Mouse (Mus musculus) liver, embryonic 11.5 days (tissue): ENCODE data around the gene Gm49711. TPM values are rescaled to one million over a fixed set of nuclear protein-coding genes. Genes with fewer than 3 reads are reported as not detected.
"Not testable (repeated sequence)": the region's sequence is repeated elsewhere in the genome, so short reads cannot be mapped to it uniquely, and the experiment has no call there.

Source experiments
- ATAC-seq: fragments of 200-750 bp; cut with Nextera tagmentation; replicated peaks from 2 replicates; pipeline ENCODE4 v1.8.0; 2017; ENCODE audit warnings: moderate number of reproducible peaks, mild to moderate bottlenecking, moderate TSS enrichment, moderate library complexity; ENCODE audit not compliant: low FRiP score
- DNase-seq: peaks from one replicate; pipeline ENCODE4 v3.0.0-alpha.2; 2017; ENCODE audit warnings: low spot score
- H3K27ac ChIP-seq: fragments of 300-500 bp; sonication (generic); 2 replicates; pipeline ENCODE4 v1.5.1; 2014; ENCODE audit warnings: mild to moderate bottlenecking, low read depth, low read length, control low read depth
- H3K27me3 ChIP-seq: fragments of 300-500 bp; sonication (generic); replicated peaks from 2 replicates; pipeline ENCODE4 v1.6.1; 2014; ENCODE audit warnings: low read length, mixed read lengths; ENCODE audit not compliant: control insufficient read depth, insufficient read depth
- H3K36me3 ChIP-seq: fragments of 300-500 bp; sonication (generic); 2 replicates; pipeline ENCODE4 v1.6.1; 2014; ENCODE audit warnings: mild to moderate bottlenecking, low read length, moderate library complexity, mixed read lengths; ENCODE audit not compliant: control insufficient read depth, insufficient read depth
- H3K4me1 ChIP-seq: fragments of 300-500 bp; sonication (generic); replicated peaks from 2 replicates; pipeline ENCODE4 v1.6.1; 2014; ENCODE audit warnings: low read length, mixed read lengths; ENCODE audit not compliant: control insufficient read depth, insufficient read depth
- H3K4me2 ChIP-seq: fragments of 300-500 bp; sonication (generic); 2 replicates; pipeline ENCODE4 v1.6.1; 2014; ENCODE audit warnings: mild to moderate bottlenecking, control low read depth, moderate library complexity
- H3K4me3 ChIP-seq: fragments of 300-500 bp; sonication (generic); 2 replicates; pipeline ENCODE4 v1.5.1; 2014; ENCODE audit warnings: low read depth, low read length, control low read depth
- H3K9ac ChIP-seq: fragments of 300-500 bp; sonication (generic); 2 replicates; pipeline ENCODE4 v1.6.1; 2014; ENCODE audit warnings: low read depth, low read length, control low read depth
- H3K9me3 ChIP-seq: fragments of 300-500 bp; sonication (generic); 2 replicates; pipeline ENCODE4 v1.6.1; 2016; ENCODE audit warnings: low read length, inconsistent platforms, mixed read lengths; ENCODE audit not compliant: control insufficient read depth
- WGBS: fragments of 180-500 bp; shearing (Covaris S2); extraction: QIAGEN DNeasy Blood & Tissue Kit; methylation state at CpG from one replicate; pipeline ENCODE4 v1.1.7; 2014; 5-methylcytosine and 5-hydroxymethylcytosine counted together
- polyA plus RNA-seq: library from polyadenylated mRNA; unstranded; fragments of >200 nt; fragmentation: Nextera tagmentation; extraction: Ambion mirVana; gene quantifications from 2 replicates; pipeline ENCODE4 v1.2.1, GENCODE M21; 2014

Gm49711 gene
- polyA plus RNA-seq, 1 experiment from 2014 or later: 0.15 TPM

DNA sequence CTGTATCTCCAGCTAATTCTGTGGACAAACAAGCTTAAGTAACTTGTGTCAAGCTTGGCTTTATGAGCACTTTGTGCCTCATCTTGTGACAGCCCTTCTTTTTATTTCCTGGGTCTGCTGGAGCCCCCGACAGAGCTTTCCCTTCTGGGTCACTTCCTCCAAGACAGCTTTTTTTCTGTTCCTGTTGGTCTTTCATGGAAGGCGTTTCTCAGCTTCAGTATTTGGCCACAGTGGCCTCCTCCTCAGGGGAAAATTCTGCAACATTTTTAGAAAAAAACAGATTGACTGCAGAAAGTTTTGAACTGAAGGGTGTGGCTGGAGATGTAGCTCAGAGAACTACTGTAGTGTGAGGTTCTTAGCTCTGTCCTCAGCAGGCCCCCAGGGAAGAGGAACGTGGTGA lies 31.1 kb downstream of the Gm49711 start:
- no peak for DNase-seq
- no peaks in the 10 kb centered on the region for H3K9me3 ChIP-seq
- 64% methylated on average over 3 of the region's 3 CpGs for WGBS
- ATAC-seq: no peak
- H3K4me1 ChIP-seq: no peaks in the 10 kb centered on the region
- no peak overlapping the region for H3K27ac ChIP-seq
- no peak overlapping the region for H3K4me3 ChIP-seq
- H3K4me2 ChIP-seq: no peak overlapping the region
- H3K9ac ChIP-seq: no peak overlapping the region
- H3K36me3 ChIP-seq: no peaks in the 10 kb centered on the region
- no peaks in the 10 kb centered on the region for H3K27me3 ChIP-seq

GRCm38 (mm10) chr16:92091876-92092275 lies 33.8 kb downstream of the Gm49711 start:
- 85% methylated on average over 5 of the region's 5 CpGs for WGBS
- Histone ChIP-seq H3K9me3 (no peaks in the 10 kb centered on the region), H3K4me1 (no peaks in the 10 kb centered on the region), H3K36me3 (no peaks in the 10 kb centered on the region; the same call in 1 of the 2 replicates), H3K27ac (no peak overlapping the region), H3K4me3 (no peak overlapping the region), H3K9ac (no peak overlapping the region), H3K4me2 (no peak overlapping the region), H3K27me3 (no peaks in the 10 kb centered on the region)
- no peak for ATAC-seq
- no peak for DNase-seq

DNA sequence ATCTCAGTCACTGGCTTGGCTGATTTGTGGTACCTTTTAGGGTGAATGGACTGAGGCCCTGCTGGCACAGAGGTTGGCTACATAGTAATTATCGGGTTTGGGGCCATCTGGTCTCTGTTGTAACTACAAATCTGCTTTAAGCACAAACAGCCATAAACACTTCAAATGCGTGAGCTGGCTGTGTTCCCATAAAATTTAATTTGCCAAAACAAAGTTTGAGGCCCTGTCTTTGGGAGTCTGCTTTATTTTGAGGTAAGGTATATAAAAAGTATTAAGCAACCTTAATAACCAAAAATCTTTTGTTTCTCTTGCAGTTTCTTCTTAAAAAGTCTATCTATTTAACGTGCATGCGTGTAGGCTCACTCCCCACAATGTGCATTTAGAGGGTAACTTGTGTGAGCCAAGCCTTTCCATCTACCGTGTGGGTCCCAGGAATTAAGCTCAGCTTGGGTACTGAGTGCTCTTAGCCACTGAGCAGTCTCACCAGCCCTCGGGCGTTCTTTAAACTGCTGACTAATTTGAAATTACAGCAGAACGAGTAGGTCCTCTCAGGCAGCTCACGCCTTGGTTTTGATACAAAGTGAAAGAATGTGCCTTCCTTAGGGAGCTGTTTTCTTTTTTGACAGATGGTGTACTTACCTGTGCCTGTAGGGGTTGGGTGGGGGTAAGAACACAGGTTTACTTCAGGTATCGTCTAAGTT lies 40.4 kb downstream of the Gm49711 start:
- H3K9me3 ChIP-seq: no peaks in the 10 kb centered on the region
- no peak for DNase-seq
- H3K27me3 ChIP-seq: no peaks in the 10 kb centered on the region

GRCm38 (mm10) chr16:92099598-92099997 lies 41.5 kb downstream of the Gm49711 start:
- Histone ChIP-seq H3K4me2 (no peak overlapping the region), H3K4me3 (no peak overlapping the region), H3K9ac (no peak overlapping the region), H3K27me3 (no peaks in the 10 kb centered on the region), H3K4me1 (peaks cover 2% of the 10 kb centered on the region; the same call in 1 of the 2 replicates), H3K9me3 (no peaks in the 10 kb centered on the region), H3K36me3 (peaks cover 2% of the 10 kb centered on the region; the same call in 1 of the 2 replicates), H3K27ac (no peak overlapping the region)
- no peak for DNase-seq
- no peak for ATAC-seq
- 88% methylated on average over 16 of the region's 16 CpGs for WGBS

More for the DNA sequence above, 40.4 kb downstream of the Gm49711 start:
- H3K9ac ChIP-seq: no peak overlapping the region
- no peak overlapping the region for H3K27ac ChIP-seq
- WGBS: 82% methylated on average over 10 of the region's 10 CpGs
- H3K4me3 ChIP-seq: no peak overlapping the region
- no peak overlapping the region for H3K4me2 ChIP-seq
- no peak for ATAC-seq
- H3K4me1 ChIP-seq: no peaks in the 10 kb centered on the region
- peaks cover 2% of the 10 kb centered on the region; the same call in 1 of the 2 replicates for H3K36me3 ChIP-seq

DNA sequence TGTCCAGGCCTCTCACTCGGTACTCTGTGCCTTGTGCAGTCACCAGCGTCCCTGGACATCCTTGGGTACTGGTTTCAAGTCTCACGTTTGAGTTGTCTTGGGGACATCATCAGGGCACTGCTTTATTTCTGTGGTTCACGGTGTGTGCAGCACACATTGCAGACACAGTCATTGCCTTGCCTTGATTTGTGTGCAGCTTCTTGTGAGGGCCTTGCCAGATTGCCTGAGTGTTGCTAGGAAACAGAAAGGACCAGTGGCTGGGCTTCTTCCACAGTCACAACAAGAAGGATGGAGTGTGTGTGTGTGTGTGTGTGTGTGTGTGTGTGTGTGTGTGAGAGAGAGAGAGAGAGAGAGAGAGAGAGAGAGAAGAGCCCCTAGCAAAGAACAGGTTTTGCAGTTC lies 42.0 kb downstream of the Gm49711 start:
- ATAC-seq: no peak
- H3K36me3 ChIP-seq: peaks cover 2% of the 10 kb centered on the region; the same call in 1 of the 2 replicates
- 76% methylated on average over 4 of the region's 4 CpGs for WGBS
- H3K4me3 ChIP-seq: no peak overlapping the region
- no peak overlapping the region for H3K9ac ChIP-seq
- no peaks in the 10 kb centered on the region for H3K27me3 ChIP-seq
- H3K27ac ChIP-seq: no peak overlapping the region
- peaks cover 2% of the 10 kb centered on the region; the same call in 1 of the 2 replicates for H3K4me1 ChIP-seq
- no peak overlapping the region for H3K4me2 ChIP-seq
- no peaks in the 10 kb centered on the region for H3K9me3 ChIP-seq
- DNase-seq: no peak

DNA sequence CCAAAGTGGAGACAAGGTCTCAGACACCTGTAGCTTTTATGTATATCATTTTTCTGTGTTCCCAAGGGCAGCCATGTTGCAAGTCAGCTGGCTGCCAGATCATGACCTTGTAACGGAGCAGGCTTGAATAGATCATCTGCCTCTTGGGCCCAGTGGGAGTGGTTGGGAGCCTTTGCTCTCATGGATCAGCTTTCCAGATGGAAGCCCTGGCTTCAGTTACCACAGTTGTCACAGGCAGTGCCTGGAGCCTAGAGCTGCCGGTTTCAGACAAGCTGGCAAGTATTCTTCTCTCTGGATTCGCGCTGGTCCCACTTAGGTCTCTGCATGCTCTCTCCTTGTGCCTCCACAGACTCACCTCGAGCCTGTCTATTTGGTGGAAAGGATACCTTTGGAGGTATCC lies 44.0 kb downstream of the Gm49711 start:
- H3K36me3 ChIP-seq: peaks cover 2% of the 10 kb centered on the region; the same call in 1 of the 2 replicates
- no peak overlapping the region for H3K4me3 ChIP-seq
- no peak overlapping the region for H3K9ac ChIP-seq
- 84% methylated on average over 5 of the region's 5 CpGs for WGBS
- DNase-seq (no peak), ATAC-seq (no peak)
- no peaks in the 10 kb centered on the region for H3K9me3 ChIP-seq
- H3K27ac ChIP-seq: no peak overlapping the region
- no peaks in the 10 kb centered on the region for H3K27me3 ChIP-seq
- H3K4me1 ChIP-seq: peaks cover 2% of the 10 kb centered on the region; the same call in 1 of the 2 replicates
- H3K4me2 ChIP-seq: no peak overlapping the region

- not testable (repeated sequence) for ATAC-seq, H3K27me3 ChIP-seq, H3K9me3 ChIP-seq, H3K9ac ChIP-seq, H3K27ac ChIP-seq, DNase-seq, H3K4me3 ChIP-seq, H3K36me3 ChIP-seq, H3K4me2 ChIP-seq, H3K4me1 ChIP-seq
- WGBS: 90% methylated on average over 6 of the region's 7 CpGs
Measured at GRCm38 (mm10) chr16:92102931-92103330, 44.8 kb downstream of the Gm49711 start.

- ATAC-seq (no peak), DNase-seq (no peak)
- no peak overlapping the region for H3K4me3 ChIP-seq
- H3K9ac ChIP-seq: no peak overlapping the region
- H3K4me1 ChIP-seq: peaks cover 2% of the 10 kb centered on the region; the same call in 1 of the 2 replicates
- H3K27me3 ChIP-seq: no peaks in the 10 kb centered on the region
- 71% methylated on average over 9 of the region's 9 CpGs for WGBS
- peaks cover 2% of the 10 kb centered on the region; the same call in 1 of the 2 replicates for H3K36me3 ChIP-seq
- no peaks in the 10 kb centered on the region for H3K9me3 ChIP-seq
- no peak overlapping the region for H3K4me2 ChIP-seq
- no peak overlapping the region for H3K27ac ChIP-seq
Measured at GRCm38 (mm10) chr16:92103572-92104331, 45.6 kb downstream of the Gm49711 start.
